Mouse (Mus musculus) embryonic facial prominence, embryonic 11.5 days (tissue): ENCODE data around the gene Ptrh1. TPM values are rescaled to one million over a fixed set of nuclear protein-coding genes. Genes with fewer than 3 reads are reported as not detected.
A peak's percentile ranks its signal among the peaks of the same experiment; 100 is the strongest.

Experiments
- ATAC-seq: fragments of 200-750 bp; cut with Nextera tagmentation; replicated peaks from 2 replicates; pipeline ENCODE4 v1.8.0; 2017; ENCODE audit warnings: low read depth; ENCODE audit not compliant: insufficient number of reproducible peaks, low FRiP score, low TSS enrichment
- DNase-seq: peaks from one replicate; pipeline ENCODE4 v3.0.0-alpha.2; 2015; ENCODE audit warnings: low spot score
- H3K27ac ChIP-seq: fragments of 300-500 bp; sonication (generic); replicated peaks from 2 replicates; pipeline ENCODE4 v1.5.1; 2014; ENCODE audit warnings: mild to moderate bottlenecking, low read depth, low read length, control low read depth
- H3K27me3 ChIP-seq: fragments of 300-500 bp; sonication (generic); 2 replicates; pipeline ENCODE4 v1.6.1; 2014; ENCODE audit warnings: mild to moderate bottlenecking, low read length, moderate library complexity, mixed read lengths; ENCODE audit not compliant: control insufficient read depth, insufficient read depth
- H3K36me3 ChIP-seq: fragments of 300-500 bp; sonication (generic); replicated peaks from 2 replicates; pipeline ENCODE4 v1.6.1; 2014; ENCODE audit warnings: low read depth, mild to moderate bottlenecking, low read length, moderate library complexity, mixed read lengths; ENCODE audit not compliant: control insufficient read depth, insufficient read depth
- H3K4me1 ChIP-seq: fragments of 300-500 bp; sonication (generic); 2 replicates; pipeline ENCODE4 v1.6.1; 2014; ENCODE audit warnings: low read length, mixed read lengths; ENCODE audit not compliant: control insufficient read depth, insufficient read depth
- H3K4me2 ChIP-seq: fragments of 300-500 bp; sonication (generic); 2 replicates; pipeline ENCODE4 v1.6.1; 2014; ENCODE audit warnings: low read depth, mild to moderate bottlenecking, control low read depth, low read length, moderate library complexity
- H3K4me3 ChIP-seq: fragments of 300-500 bp; sonication (generic); 2 replicates; pipeline ENCODE4 v1.5.1; 2014; ENCODE audit warnings: low read depth, low read length, control low read depth
- H3K9ac ChIP-seq: fragments of 300-500 bp; sonication (generic); replicated peaks from 2 replicates; pipeline ENCODE4 v1.6.1; 2014; ENCODE audit warnings: mild to moderate bottlenecking, control low read depth, low read length
- H3K9me3 ChIP-seq: fragments of 300-500 bp; sonication (generic); replicated peaks from 2 replicates; pipeline ENCODE4 v1.6.1; 2016; ENCODE audit warnings: mild to moderate bottlenecking, low read length, inconsistent platforms, mixed read lengths; ENCODE audit not compliant: control insufficient read depth
- WGBS: fragments of 180-500 bp; shearing (Covaris S2); extraction: QIAGEN DNeasy Blood & Tissue Kit; methylation state at CpG from one replicate; pipeline ENCODE4 v1.1.7; 2014; 5-methylcytosine and 5-hydroxymethylcytosine counted together
- polyA plus RNA-seq: library from polyadenylated mRNA; unstranded; fragments of >200 nt; fragmentation: Nextera tagmentation; extraction: Ambion mirVana; gene quantifications from 2 replicates; pipeline ENCODE4 v1.2.1, GENCODE M21; 2014

The Ptrh1 gene
- polyA plus RNA-seq, 1 experiment from 2014 or later = 3.8 TPM

DNA sequence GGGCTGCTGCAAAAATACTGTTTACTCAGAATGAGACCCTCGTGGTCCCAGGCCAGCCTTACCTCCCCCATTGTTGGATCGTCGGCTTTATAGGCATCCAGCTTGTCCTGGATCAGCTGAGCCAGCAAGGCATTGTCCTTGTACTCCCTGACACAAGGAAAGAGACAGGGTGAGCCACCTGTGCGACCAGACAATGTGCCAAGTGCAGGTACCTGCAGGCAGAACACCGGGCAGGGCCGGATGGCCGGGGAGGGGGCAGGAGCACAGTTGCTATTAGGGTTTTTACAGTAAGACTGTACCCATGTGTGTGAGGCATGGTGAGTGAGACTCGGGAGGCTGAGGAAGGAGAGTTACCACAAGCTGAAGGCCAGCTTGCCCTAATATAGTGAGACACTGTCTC is 36.4 kb downstream of the Ptrh1 start:
- Histone ChIP-seq H3K36me3 (no peaks in the 10 kb centered on the region; the same call in 1 of the 2 replicates), H3K4me3 (no peak overlapping the region), H3K9ac (no peak overlapping the region), H3K27me3 (no peaks in the 10 kb centered on the region), H3K9me3 (no peaks in the 10 kb centered on the region), H3K4me2 (no peak overlapping the region), H3K4me1 (no peaks in the 10 kb centered on the region), H3K27ac (no peak overlapping the region)
- WGBS = 89% methylated on average over 8 of the region's 8 CpGs
- no peak for ATAC-seq
- no peak for DNase-seq

GRCm38 (mm10) chr2:32816497-32816896 is 40.9 kb downstream of the Ptrh1 start:
- 86% methylated on average over 2 of the region's 2 CpGs for WGBS
- no peaks in the 10 kb centered on the region for H3K27me3 ChIP-seq
- no peak overlapping the region for H3K4me3 ChIP-seq
- no peak for DNase-seq
- H3K9me3 ChIP-seq = no peaks in the 10 kb centered on the region
- no peak for ATAC-seq
- no peaks in the 10 kb centered on the region; the same call in 1 of the 2 replicates for H3K36me3 ChIP-seq
- H3K4me2 ChIP-seq = no peak overlapping the region
- no peak overlapping the region for H3K9ac ChIP-seq
- H3K4me1 ChIP-seq = no peaks in the 10 kb centered on the region
- no peak overlapping the region for H3K27ac ChIP-seq

- DNase-seq = no peak
Measured at GRCm38 (mm10) chr2:32816946-32817581, 41.5 kb downstream of the Ptrh1 start.

GRCm38 (mm10) chr2:32817589-32817988 is 42.0 kb downstream of the Ptrh1 start:
- Histone ChIP-seq H3K9me3 (no peaks in the 10 kb centered on the region), H3K4me3 (no peak overlapping the region), H3K27ac (no peak overlapping the region), H3K27me3 (no peaks in the 10 kb centered on the region), H3K9ac (no peak overlapping the region), H3K4me2 (no peak overlapping the region), H3K36me3 (no peaks in the 10 kb centered on the region), H3K4me1 (no peaks in the 10 kb centered on the region)
- no peak for DNase-seq
- 71% methylated on average over 7 of the region's 7 CpGs for WGBS
- no peak for ATAC-seq

More at GRCm38 (mm10) chr2:32816946-32817581, 41.5 kb downstream of the Ptrh1 start:
- Histone ChIP-seq H3K9ac (no peak overlapping the region), H3K27ac (no peak overlapping the region), H3K27me3 (no peaks in the 10 kb centered on the region), H3K36me3 (no peaks in the 10 kb centered on the region), H3K4me1 (no peaks in the 10 kb centered on the region), H3K4me3 (no peak overlapping the region), H3K4me2 (no peak overlapping the region), H3K9me3 (no peaks in the 10 kb centered on the region)
- peak; percentile 44; the same call in 1 of the 2 replicates for ATAC-seq
- 73% methylated on average over 17 of the region's 17 CpGs for WGBS

DNA sequence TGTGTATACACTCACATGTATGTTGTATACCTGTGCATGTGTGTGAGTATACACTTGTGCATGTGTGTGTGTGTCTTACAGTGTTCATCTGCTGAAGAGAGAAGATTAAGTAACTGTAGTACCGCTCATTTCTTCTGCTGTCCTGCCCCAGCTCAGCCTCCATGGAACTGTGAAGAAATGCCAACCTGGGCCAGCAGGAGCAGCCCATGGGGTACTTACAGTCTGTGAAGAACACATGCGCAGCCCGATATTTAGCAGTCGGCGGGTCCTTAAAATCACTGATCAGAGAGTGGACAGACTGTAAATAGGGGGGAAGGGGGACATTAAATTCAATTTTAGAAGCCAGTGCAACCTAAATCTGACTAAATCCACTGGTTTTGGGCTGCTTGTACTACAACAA is 42.6 kb downstream of the Ptrh1 start:
- Histone ChIP-seq H3K4me3 (no peak overlapping the region), H3K27me3 (no peaks in the 10 kb centered on the region), H3K36me3 (no peaks in the 10 kb centered on the region), H3K4me2 (no peak overlapping the region), H3K9ac (no peak overlapping the region), H3K27ac (no peak overlapping the region), H3K9me3 (no peaks in the 10 kb centered on the region), H3K4me1 (no peaks in the 10 kb centered on the region; the same call in 1 of the 2 replicates)
- DNase-seq = no peak
- ATAC-seq = no peak
- 93% methylated on average over 5 of the region's 5 CpGs for WGBS

DNA sequence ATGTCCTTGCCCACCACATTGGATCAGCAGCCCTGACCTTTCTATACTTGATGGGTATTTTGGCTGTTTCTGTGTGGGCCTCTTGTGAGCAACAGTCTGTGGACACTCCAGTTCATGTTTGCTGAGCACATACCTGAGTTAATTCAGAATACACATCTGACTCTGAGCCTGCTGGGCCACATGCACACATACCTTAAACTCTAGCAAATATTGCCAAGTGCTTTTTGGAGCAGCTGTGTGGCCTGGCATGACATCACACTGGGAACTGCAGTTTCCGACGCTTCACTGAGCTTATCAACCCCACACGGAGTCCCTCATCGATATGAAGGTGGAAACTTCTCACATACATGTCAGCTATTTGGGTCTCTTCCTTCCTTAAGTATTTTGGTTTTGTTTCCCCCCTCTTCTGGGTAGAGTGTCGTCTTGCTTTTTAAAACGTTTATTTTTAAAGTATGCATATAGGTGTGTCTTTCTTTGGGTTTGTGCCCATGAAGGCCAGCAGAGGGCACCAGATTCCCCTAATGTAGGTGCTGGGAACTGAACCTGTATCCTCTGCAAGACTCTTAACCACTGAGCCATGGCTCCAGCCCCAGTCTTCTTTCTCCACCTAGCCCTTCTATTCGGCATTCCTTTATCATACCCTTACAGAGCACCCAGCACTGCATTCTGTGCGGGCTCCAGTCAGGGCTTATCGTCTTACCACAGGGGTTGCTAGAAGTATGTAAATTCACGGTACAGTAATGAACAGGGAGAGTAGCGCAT is 45.6 kb downstream of the Ptrh1 start:
- H3K4me1 ChIP-seq = peaks cover 4% of the 10 kb centered on the region
- WGBS = 66% methylated on average over 11 of the region's 11 CpGs
- H3K9me3 ChIP-seq = no peaks in the 10 kb centered on the region
- no peak overlapping the region for H3K27ac ChIP-seq
- H3K27me3 ChIP-seq = no peaks in the 10 kb centered on the region
- H3K4me3 ChIP-seq = no peak overlapping the region
- H3K4me2 ChIP-seq = no peak overlapping the region
- no peak for ATAC-seq
- no peak overlapping the region for H3K9ac ChIP-seq
- H3K36me3 ChIP-seq = no peaks in the 10 kb centered on the region
- peak; percentile 50 for DNase-seq

DNA sequence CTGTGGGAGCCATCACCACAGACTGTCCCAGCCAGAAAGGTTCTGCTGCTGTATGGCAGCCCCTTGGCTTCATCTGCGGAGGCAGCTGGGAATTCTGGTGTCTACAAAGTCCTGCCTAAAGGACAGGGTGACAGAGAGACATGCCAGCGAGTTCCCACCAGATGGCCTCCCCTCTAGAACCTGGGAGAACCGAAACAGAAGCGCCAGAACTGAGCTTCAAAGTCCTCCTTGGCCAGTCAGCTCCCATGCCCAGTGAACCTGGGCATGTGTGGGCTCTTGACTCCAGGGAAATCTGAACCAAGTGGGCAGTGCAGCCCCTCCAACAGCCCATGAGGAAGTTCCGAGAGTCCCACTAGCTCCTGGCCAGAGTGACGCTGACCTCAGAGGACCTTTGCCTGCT is 47.1 kb downstream of the Ptrh1 start:
- ATAC-seq = no peak
- no peak overlapping the region for H3K27ac ChIP-seq

DNA sequence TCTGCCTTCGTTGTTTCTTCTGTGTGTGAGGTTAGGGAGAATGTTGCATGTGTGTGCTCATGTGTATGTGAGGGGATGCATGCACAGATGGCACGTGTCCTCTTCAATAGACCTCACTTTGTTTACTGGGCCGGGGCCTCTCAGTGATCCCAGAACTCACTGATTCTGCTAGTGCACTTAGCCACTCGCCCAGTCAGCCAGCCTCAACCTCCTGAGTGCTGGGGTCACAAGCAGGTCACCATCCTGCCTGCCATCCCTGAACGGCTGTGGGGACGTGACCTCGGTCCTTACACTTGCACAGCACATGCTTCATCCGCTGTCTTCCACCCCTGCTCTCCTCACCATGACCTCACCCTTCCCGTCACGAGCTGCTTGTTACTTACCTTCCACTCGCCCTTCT is 47.6 kb downstream of the Ptrh1 start:
- Histone ChIP-seq H3K4me3 (no peak overlapping the region), H3K9me3 (no peaks in the 10 kb centered on the region), H3K9ac (no peak overlapping the region), H3K36me3 (no peaks in the 10 kb centered on the region), H3K4me1 (peaks cover 4% of the 10 kb centered on the region), H3K27ac (no peak overlapping the region), H3K27me3 (no peaks in the 10 kb centered on the region), H3K4me2 (no peak overlapping the region; the same call in 1 of the 2 replicates)
- WGBS = 47% methylated on average over 11 of the region's 11 CpGs
- ATAC-seq (0 out of 2 replicates have a peak, but pooled peaks have one; percentile 58), DNase-seq (no peak)

More for the DNA sequence above, 47.1 kb downstream of the Ptrh1 start:
- WGBS = 71% methylated on average over 6 of the region's 6 CpGs
- Histone ChIP-seq H3K9me3 (no peaks in the 10 kb centered on the region), H3K4me3 (no peak overlapping the region), H3K36me3 (no peaks in the 10 kb centered on the region), H3K4me2 (no peak overlapping the region), H3K9ac (no peak overlapping the region), H3K4me1 (peaks cover 4% of the 10 kb centered on the region), H3K27me3 (no peaks in the 10 kb centered on the region)
- DNase-seq = no peak
